Mouse (Mus musculus) lung, postnatal 0 days (tissue): ENCODE results near the gene Hvcn1.
A peak's percentile ranks its signal among the peaks of the same experiment; 100 is the strongest.

Experiments
- CTCF ChIP-seq: IDR thresholded peaks from 2 replicates; pipeline ENCODE4 v1.5.1; 2016; ENCODE audit warnings: antibody characterized with exemption, mild to moderate bottlenecking
- EP300 ChIP-seq: IDR thresholded peaks from 2 replicates; pipeline ENCODE4 v1.6.1; 2016; ENCODE audit warnings: antibody characterized with exemption, mild to moderate bottlenecking, control low read depth

DNA sequence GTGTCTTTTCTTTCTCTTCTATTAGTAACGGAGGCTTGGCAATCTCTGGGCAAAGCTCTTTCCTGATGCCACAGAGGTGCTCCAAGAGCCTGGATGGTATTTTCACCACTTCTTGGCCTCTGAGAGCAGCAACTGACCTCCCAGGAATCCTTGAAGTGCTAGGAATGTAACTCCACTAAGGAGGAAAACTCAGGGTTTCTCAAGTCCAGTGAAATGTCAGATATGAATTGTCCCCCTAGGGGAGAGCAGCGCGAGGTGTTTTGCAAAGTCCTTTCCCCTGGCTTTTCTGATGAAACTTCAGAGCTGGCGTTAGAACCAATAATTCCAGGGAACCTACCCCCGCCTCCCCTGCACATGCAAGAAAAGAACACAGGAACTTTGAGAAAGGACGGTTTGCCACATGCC lies 73.8 kb downstream of the Hvcn1 start:
- peak; percentile 54 for TF ChIP-seq CTCF
- TF ChIP-seq EP300 = peak; percentile 85
